Mouse (Mus musculus): Measurements from ENCODE around the gene Wwc2. TPM values are rescaled to one million over a fixed set of nuclear protein-coding genes. Genes with fewer than 3 reads are reported as not detected.

Wwc2 gene
- polyA plus RNA-seq, 1 experiment = 1.9 TPM

GRCm38 (mm10) chr8:47783944-47784343 lies 206.8 kb downstream of the Wwc2 start:
- no peak for TF ChIP-seq CTCF (IDR thresholded peaks at IDR 0.05; ENCODE audit: extremely low read depth, insufficient read depth, insufficient read length, insufficient replicate concordance)
- no peak for TF ChIP-seq POLR2A (IDR thresholded peaks at IDR 0.05; ENCODE audit: low read depth, low read length)
- H3K27ac ChIP-seq (ENCODE audit: insufficient read depth, low read length) = no peak overlapping the region
- WGBS = 87% methylated on average over 6 of the region's 6 CpGs
- no peaks in the 10 kb centered on the region for H3K36me3 ChIP-seq (ENCODE audit: control insufficient read depth, insufficient read depth, low read length)
- no peak for DNase-seq (ENCODE audit: low read depth in 1 of 2, low spot score in 2 of 2)
- H3K4me1 ChIP-seq (ENCODE audit: control insufficient read depth, insufficient read depth, insufficient read length) = no peaks in the 10 kb centered on the region
- H3K27me3 ChIP-seq (ENCODE audit: control insufficient read depth, insufficient read depth, low read length) = no peaks in the 10 kb centered on the region
- H3K4me3 ChIP-seq (ENCODE audit: extremely low read depth, insufficient read depth, insufficient read length) = no peak overlapping the region

DNA sequence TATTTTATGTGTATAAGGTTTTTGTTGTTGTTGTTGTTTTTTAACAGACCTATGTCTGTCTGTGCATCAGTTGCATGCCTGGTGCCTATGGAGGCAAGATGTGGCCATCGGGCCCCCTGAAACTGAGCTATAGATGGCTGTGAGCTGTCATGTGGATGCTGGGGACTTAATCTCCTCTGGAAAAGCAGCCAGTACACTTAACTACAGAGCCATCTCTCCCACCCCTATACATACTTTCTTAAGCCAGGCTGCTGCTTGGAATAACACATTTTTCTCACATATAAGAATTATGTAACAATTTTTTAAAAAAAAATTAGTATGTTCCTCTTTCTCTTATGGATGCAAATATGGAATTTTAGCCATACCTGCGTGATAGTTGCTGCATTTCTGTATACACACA lies 207.2 kb downstream of the Wwc2 start:
- Histone ChIP-seq H3K27me3 (ENCODE audit: control insufficient read depth, insufficient read depth, low read length) (no peaks in the 10 kb centered on the region), H3K36me3 (ENCODE audit: control insufficient read depth, insufficient read depth, low read length) (no peaks in the 10 kb centered on the region), H3K27ac (ENCODE audit: insufficient read depth, low read length) (no peak overlapping the region), H3K4me1 (ENCODE audit: control insufficient read depth, insufficient read depth, insufficient read length) (no peaks in the 10 kb centered on the region), H3K4me3 (ENCODE audit: extremely low read depth, insufficient read depth, insufficient read length) (no peak overlapping the region)
- DNase-seq (ENCODE audit: low read depth in 1 of 2, low spot score in 2 of 2) = no peak
- 91% methylated on average over 2 of the region's 2 CpGs for WGBS
- TF ChIP-seq CTCF (IDR thresholded peaks at IDR 0.05; ENCODE audit: extremely low read depth, insufficient read depth, insufficient read length, insufficient replicate concordance) (no peak), POLR2A (IDR thresholded peaks at IDR 0.05; ENCODE audit: low read depth, low read length) (no peak)

GRCm38 (mm10) chr8:47781881-47782280 lies 208.8 kb downstream of the Wwc2 start:
- TF ChIP-seq POLR2A (IDR thresholded peaks at IDR 0.05; ENCODE audit: low read depth, low read length) (no peak), CTCF (IDR thresholded peaks at IDR 0.05; ENCODE audit: extremely low read depth, insufficient read depth, insufficient read length, insufficient replicate concordance) (no peak)
- 90% methylated on average over 4 of the region's 4 CpGs for WGBS
- H3K4me3 ChIP-seq (ENCODE audit: extremely low read depth, insufficient read depth, insufficient read length) = no peak overlapping the region
- H3K4me1 ChIP-seq (ENCODE audit: control insufficient read depth, insufficient read depth, insufficient read length) = no peaks in the 10 kb centered on the region
- DNase-seq (ENCODE audit: low read depth in 1 of 2, low spot score in 2 of 2) = no peak
- no peak overlapping the region for H3K27ac ChIP-seq (ENCODE audit: insufficient read depth, low read length)
- no peaks in the 10 kb centered on the region for H3K36me3 ChIP-seq (ENCODE audit: control insufficient read depth, insufficient read depth, low read length)
- no peaks in the 10 kb centered on the region for H3K27me3 ChIP-seq (ENCODE audit: control insufficient read depth, insufficient read depth, low read length)

DNA sequence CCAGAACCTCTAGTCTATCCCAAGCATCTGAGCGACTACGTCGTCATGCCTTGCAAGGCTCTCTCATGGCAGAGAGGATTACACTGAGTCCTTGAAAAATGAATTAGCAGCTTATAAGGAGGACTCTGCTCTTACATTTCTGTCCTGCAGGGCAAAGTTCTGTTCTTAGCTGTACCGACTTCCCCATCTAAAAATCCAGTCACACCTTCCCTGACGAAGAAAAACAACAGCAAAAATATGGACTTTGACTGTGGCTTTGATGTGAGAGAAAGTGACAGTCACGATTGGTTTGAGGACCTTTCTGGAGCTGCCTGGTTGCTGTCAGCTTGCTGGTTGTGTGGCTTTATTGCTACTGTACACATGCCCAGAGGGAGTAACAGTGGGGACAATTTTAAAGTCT lies 211.1 kb downstream of the Wwc2 start:
- no peak overlapping the region for H3K4me3 ChIP-seq (ENCODE audit: extremely low read depth, insufficient read depth, insufficient read length)
- no peaks in the 10 kb centered on the region for H3K4me1 ChIP-seq (ENCODE audit: control insufficient read depth, insufficient read depth, insufficient read length)
- 73% methylated on average over 6 of the region's 6 CpGs for WGBS
- H3K27me3 ChIP-seq (ENCODE audit: control insufficient read depth, insufficient read depth, low read length) = no peaks in the 10 kb centered on the region
- TF ChIP-seq POLR2A (IDR thresholded peaks at IDR 0.05; ENCODE audit: low read depth, low read length) = no peak
- no peak for TF ChIP-seq CTCF (IDR thresholded peaks at IDR 0.05; ENCODE audit: extremely low read depth, insufficient read depth, insufficient read length, insufficient replicate concordance)
- no peaks in the 10 kb centered on the region for H3K36me3 ChIP-seq (ENCODE audit: control insufficient read depth, insufficient read depth, low read length)
- no peak for DNase-seq (ENCODE audit: low read depth in 1 of 2, low spot score in 2 of 2)
- H3K27ac ChIP-seq (ENCODE audit: insufficient read depth, low read length) = no peak overlapping the region

- Histone ChIP-seq H3K27ac (ENCODE audit: insufficient read depth, low read length) (no peak overlapping the region), H3K4me3 (ENCODE audit: extremely low read depth, insufficient read depth, insufficient read length) (no peak overlapping the region), H3K4me1 (ENCODE audit: control insufficient read depth, insufficient read depth, insufficient read length) (no peaks in the 10 kb centered on the region), H3K27me3 (ENCODE audit: control insufficient read depth, insufficient read depth, low read length) (no peaks in the 10 kb centered on the region), H3K36me3 (ENCODE audit: control insufficient read depth, insufficient read depth, low read length) (no peaks in the 10 kb centered on the region)
- no peak for DNase-seq (ENCODE audit: low read depth in 1 of 2, low spot score in 2 of 2)
- no peak for TF ChIP-seq POLR2A (IDR thresholded peaks at IDR 0.05; ENCODE audit: low read depth, low read length)
- TF ChIP-seq CTCF (IDR thresholded peaks at IDR 0.05; ENCODE audit: extremely low read depth, insufficient read depth, insufficient read length, insufficient replicate concordance) = no peak
- 89% methylated on average over 7 of the region's 7 CpGs for WGBS
Measured at GRCm38 (mm10) chr8:47777415-47777814, 213.3 kb downstream of the Wwc2 start.

Other genes with a start within 250 kb of the Wwc2 start
- gene Cldn24, start 168.8 kb downstream of the Wwc2 start, polyA plus RNA-seq (2012; rRNA removed) = not detected in 2 replicates
- 0.09 and 0.21 TPM in 2 replicates for gene Cldn22, start 166.4 kb downstream of the Wwc2 start, polyA plus RNA-seq (2012; rRNA removed)
- gene Dctd, start 108.2 kb upstream of the Wwc2 start, polyA plus RNA-seq (2012; rRNA removed) = 2.8 and 3.3 TPM in 2 replicates

Measured in spleen, adult 2 months (tissue).